In genomic region chr6:143099681-143100382, GRCm38 (mm10) we compare ENCODE assay signal across 8 mouse cellular contexts. TPM values are rescaled to one million over a fixed set of nuclear protein-coding genes. Genes with fewer than 3 reads are reported as not detected.
DNase-seq lines count a peak whose midpoint lies in the region; ATAC-seq and TF ChIP-seq lines count a peak whose summit lies in the region.

C2cd5 (minus strand) TSS chr6:143100141.

- H3K4me1 ChIP-seq in lung, postnatal 0 days (ENCODE audit: insufficient read depth, low read depth, low read length), result no peaks in the 10 kb centered on the region

- TF ChIP-seq EP300 in lung, postnatal 0 days (IDR thresholded peaks at IDR 0.05), result 0 out of 2 replicates have a peak, but pooled peaks have one; percentile 12

- peak within 1 kb of the TSS; percentile 85 for H3K4me2 ChIP-seq in lung, postnatal 0 days (replicated peaks; ENCODE audit: low read depth, low read length)

- H3K9me3 ChIP-seq in lung, postnatal 0 days (ENCODE audit: low read length), result no peaks in the 10 kb centered on the region

- 2% methylated on average over 42 of the region's 75 CpGs for WGBS in lung, postnatal 0 days

- H3K4me3 ChIP-seq in lung, postnatal 0 days (ENCODE audit: low read depth, low read length), result peak within 1 kb of the TSS; percentile 83

- peak; percentile 95 to 99 for ATAC-seq in hematopoietic stem cell, adult 5-6 weeks (replicated peaks in 1 of 2; ENCODE audit: insufficient read depth in 1 of 2, low FRiP score in 2 of 2, low TSS enrichment in 1 of 2, low read depth in 1 of 2, poor library complexity in 2 of 2, severe bottlenecking in 2 of 2)
- peak; percentile 98 for ATAC-seq in lung, postnatal 0 days

- H3K27ac ChIP-seq in lung, postnatal 0 days (ENCODE audit: low read length), result peak within 1 kb of the TSS; percentile 69

- no peak for TF ChIP-seq CTCF in lung, postnatal 0 days (IDR thresholded peaks at IDR 0.05)

- no peaks in the 10 kb centered on the region for H3K36me3 ChIP-seq in lung, postnatal 0 days (ENCODE audit: insufficient read depth, low read length)

- peak within 1 kb of the TSS; percentile 55 for H3K9ac ChIP-seq in lung, postnatal 0 days (replicated peaks; ENCODE audit: low read depth)

- DNase-seq in MEL-GATA-1-ER (ENCODE audit: extremely low read depth, low read depth), result peak; percentile 84
- DNase-seq in cerebellum, adult 8-10 months, result peak; percentile 98
- DNase-seq in forelimb bud, embryonic 11.5 days (ENCODE audit: low read depth, low spot score), result peak; percentile 94
- DNase-seq in layer of hippocampus, adult 9-11 months, result peak; percentile 96
- DNase-seq in lung, postnatal 0 days (ENCODE audit: low spot score), result peak; percentile 97
- DNase-seq in ovary, postnatal 14 days (ENCODE audit: low spot score), result peak; percentile 93
- peak; percentile 98 for DNase-seq in thymus, postnatal 14 days

- no peaks in the 10 kb centered on the region for H3K27me3 ChIP-seq in lung, postnatal 0 days (replicated peaks; ENCODE audit: insufficient read depth, low read length)

RNA-seq across cellular contexts. Expression of gene C2cd5, which starts in this region (rescaled TPM):
- total RNA-seq in hematopoietic stem cell, adult 5-6 weeks (2017), result 43.1 and 45.3 TPM in 2 replicates
- polyA plus RNA-seq in lung, postnatal 0 days (2015; fragmentation: Nextera tagmentation; extraction: Ambion mirVana), result 8.7 and 9.0 TPM in 2 replicates

Comparison
In these comparisons a context has a peak if more than half of its experiments do, and no peak if none do; other contexts are left out.
1. Peak in every context shown above with its lines: DNase-seq, ATAC-seq, H3K4me3 ChIP-seq and H3K27ac ChIP-seq.